Mouse (Mus musculus): ENCODE data around the gene Nid2. TPM values are rescaled to one million over a fixed set of nuclear protein-coding genes. Genes with fewer than 3 reads are reported as not detected.

Nid2 gene
- total and polyA plus RNA-seq, 3 experiments = not detected

GRCm38 (mm10) chr14:19744876-19745275, 6.2 kb upstream of the Nid2 start:
- Histone ChIP-seq H3K4me1 (ENCODE audit: control insufficient read depth in 1 of 2, insufficient read depth in 2 of 2, low read length in 2 of 2) (no peaks in the 10 kb centered on the region), H3K9ac (ENCODE audit: control insufficient read depth, low read depth, low read length, poor library complexity, severe bottlenecking) (no peak overlapping the region), H3K27me3 (ENCODE audit: control insufficient read depth in 1 of 2, insufficient read depth in 2 of 2, low read length in 2 of 2) (no peaks in the 10 kb centered on the region), H3K79me2 (ENCODE audit: control insufficient read depth, insufficient read depth, low read length, poor library complexity) (no peaks in the 10 kb centered on the region), H3K4me3 (ENCODE audit: control insufficient read depth in 1 of 2, insufficient read depth in 1 of 2, low read depth in 2 of 2, low read length in 2 of 2) (no peak overlapping the region), H3K9me3 (replicated peaks; ENCODE audit: insufficient read depth, low read length) (no peaks in the 10 kb centered on the region), H3K27ac (ENCODE audit: control insufficient read depth, low read depth, low read length) (no peak overlapping the region), H3K36me3 (ENCODE audit: control insufficient read depth in 1 of 2, insufficient read depth in 2 of 2, low read length in 2 of 2) (no peaks in the 10 kb centered on the region)
- TF ChIP-seq POLR2AphosphoS2 (IDR thresholded peaks at IDR 0.05; ENCODE audit: low read length) (no peak), ZKSCAN1 (IDR thresholded peaks at IDR 0.05; ENCODE audit: low read depth, low read length) (no peak), ELF1 (IDR thresholded peaks at IDR 0.05; ENCODE audit: low read depth, low read length) (no peak), HCFC1 (IDR thresholded peaks at IDR 0.05; ENCODE audit: low read depth, low read length) (no peak), GATA1 (IDR thresholded peaks at IDR 0.05; ENCODE audit: low read depth, low read length) (no peak), ZC3H11A (IDR thresholded peaks at IDR 0.05; ENCODE audit: low read depth, low read length) (no peak), RAD21 (IDR thresholded peaks at IDR 0.05; ENCODE audit: low read depth, low read length) (no peak), TBP (IDR thresholded peaks at IDR 0.05; ENCODE audit: low read depth, low read length) (no peak), NRF1 (IDR thresholded peaks at IDR 0.05; ENCODE audit: insufficient read depth, low read depth, low read length, poor library complexity, severe bottlenecking) (no peak), KAT2A (conservative IDR thresholded peaks at IDR 0.05; ENCODE audit: low read depth, low read length) (no peak), MYB (IDR thresholded peaks at IDR 0.05; ENCODE audit: low read depth, low read length) (no peak), CTCF (IDR thresholded peaks at IDR 0.05 in 2 of 3, conservative IDR thresholded peaks at IDR 0.05 in 1 of 3; ENCODE audit: control insufficient read depth in 1 of 3, insufficient read depth in 1 of 3, low read depth in 2 of 3, low read length in 3 of 3, poor library complexity in 1 of 3, severe bottlenecking in 1 of 3) (no peak), ZMIZ1 (IDR thresholded peaks at IDR 0.05; ENCODE audit: low read depth, low read length) (no peak), USF1 (IDR thresholded peaks at IDR 0.05; ENCODE audit: low read depth, low read length) (no peak)
- no peak for DNase-seq (ENCODE audit: low read depth, low spot score)

- TF ChIP-seq JUND (IDR thresholded peaks at IDR 0.05; ENCODE audit: low read depth, low read length) = no peak
- TF ChIP-seq MAFK (IDR thresholded peaks at IDR 0.05; ENCODE audit: borderline replicate concordance, low read depth, low read length) = no peak
- no peak for TF ChIP-seq EP300 (IDR thresholded peaks at IDR 0.05; ENCODE audit: low read depth in 1 of 2, low read length in 2 of 2)
- TF ChIP-seq USF1 (IDR thresholded peaks at IDR 0.05; ENCODE audit: low read depth, low read length) = no peak
- TF ChIP-seq BHLHE40 (IDR thresholded peaks at IDR 0.05; ENCODE audit: borderline replicate concordance, low read depth, low read length) = no peak
- no peak for TF ChIP-seq POLR2A (IDR thresholded peaks at IDR 0.05; ENCODE audit: control insufficient read depth in 1 of 2, insufficient read depth in 1 of 2, low read depth in 1 of 2, low read length in 2 of 2, poor library complexity in 1 of 2)
- no peak for TF ChIP-seq CTCF (IDR thresholded peaks at IDR 0.05 in 2 of 3, conservative IDR thresholded peaks at IDR 0.05 in 1 of 3; ENCODE audit: control insufficient read depth in 1 of 3, insufficient read depth in 1 of 3, low read depth in 2 of 3, low read length in 3 of 3, poor library complexity in 1 of 3, severe bottlenecking in 1 of 3)
- no peak for TF ChIP-seq ZKSCAN1 (IDR thresholded peaks at IDR 0.05; ENCODE audit: low read depth, low read length)
- TF ChIP-seq MYC (IDR thresholded peaks at IDR 0.05; ENCODE audit: low read depth, low read length) = no peak
- no peak for TF ChIP-seq KAT2A (conservative IDR thresholded peaks at IDR 0.05; ENCODE audit: low read depth, low read length)
- no peak for TF ChIP-seq E2F4 (IDR thresholded peaks at IDR 0.05; ENCODE audit: borderline replicate concordance, low read depth, low read length)
- TF ChIP-seq NELFE (IDR thresholded peaks at IDR 0.05; ENCODE audit: low read depth, low read length) = no peak
- TF ChIP-seq MEF2A (IDR thresholded peaks at IDR 0.05; ENCODE audit: extremely low read depth, insufficient replicate concordance, low read depth, low read length, poor library complexity, severe bottlenecking) = no peak
- no peak for TF ChIP-seq MAX (IDR thresholded peaks at IDR 0.05; ENCODE audit: low read length)
- TF ChIP-seq HCFC1 (IDR thresholded peaks at IDR 0.05; ENCODE audit: low read depth, low read length) = no peak
- TF ChIP-seq SIN3A (IDR thresholded peaks at IDR 0.05; ENCODE audit: low read length) = no peak
- no peak for TF ChIP-seq TBP (IDR thresholded peaks at IDR 0.05; ENCODE audit: low read depth, low read length)
- TF ChIP-seq USF2 (IDR thresholded peaks at IDR 0.05; ENCODE audit: borderline replicate concordance in 1 of 2, insufficient read depth in 1 of 2, low read depth in 1 of 2, low read length in 2 of 2) = no peak
- TF ChIP-seq SMC3 (IDR thresholded peaks at IDR 0.05; ENCODE audit: low read depth, low read length) = no peak
- Histone ChIP-seq H3K79me2 (ENCODE audit: control insufficient read depth, insufficient read depth, low read length, poor library complexity) (no peaks in the 10 kb centered on the region), H3K4me1 (ENCODE audit: control insufficient read depth in 1 of 2, insufficient read depth in 2 of 2, low read length in 2 of 2) (no peaks in the 10 kb centered on the region), H3K9me3 (replicated peaks; ENCODE audit: insufficient read depth, low read length) (no peaks in the 10 kb centered on the region), H3K27ac (ENCODE audit: control insufficient read depth, low read depth, low read length) (no peak overlapping the region), H3K9ac (ENCODE audit: control insufficient read depth, low read depth, low read length, poor library complexity, severe bottlenecking) (no peak overlapping the region), H3K36me3 (ENCODE audit: control insufficient read depth in 1 of 2, insufficient read depth in 2 of 2, low read length in 2 of 2) (no peaks in the 10 kb centered on the region), H3K27me3 (ENCODE audit: control insufficient read depth in 1 of 2, insufficient read depth in 2 of 2, low read length in 2 of 2) (no peaks in the 10 kb centered on the region), H3K4me3 (ENCODE audit: control insufficient read depth in 1 of 2, insufficient read depth in 1 of 2, low read depth in 2 of 2, low read length in 2 of 2) (no peak overlapping the region)
- no peak for DNase-seq (ENCODE audit: low read depth, low spot score)
Measured at GRCm38 (mm10) chr14:19746232-19746631, 4.8 kb upstream of the Nid2 start.

Measured in MEL (cell line).